Mouse (Mus musculus) neural tube, embryonic 11.5 days (tissue): ENCODE results near the gene Lrrc28. TPM values are rescaled to one million over a fixed set of nuclear protein-coding genes. Genes with fewer than 3 reads are reported as not detected.

Experiments
- ATAC-seq: fragments of 200-750 bp; cut with Nextera tagmentation; 2 replicates; pipeline ENCODE4 v1.8.0; 2017; ENCODE audit warnings: moderate number of reproducible peaks, mild to moderate bottlenecking, moderate TSS enrichment, moderate library complexity; ENCODE audit not compliant: insufficient read depth, low FRiP score, low TSS enrichment
- DNase-seq: peaks from one replicate; pipeline ENCODE4 v3.0.0-alpha.2; 2015; ENCODE audit warnings: low spot score
- H3K27ac ChIP-seq: fragments of 300-500 bp; sonication (generic); 2 replicates; pipeline ENCODE4 v1.5.1; 2014; ENCODE audit warnings: low read depth, mild to moderate bottlenecking, low read length
- H3K27me3 ChIP-seq: fragments of 300-500 bp; sonication (generic); 2 replicates; pipeline ENCODE4 v1.6.1; 2014; ENCODE audit warnings: mild to moderate bottlenecking, low read length, mixed read lengths; ENCODE audit not compliant: control insufficient read depth, insufficient read depth
- H3K36me3 ChIP-seq: fragments of 300-500 bp; sonication (generic); 2 replicates; pipeline ENCODE4 v1.6.1; 2014; ENCODE audit warnings: mild to moderate bottlenecking, low read length, moderate library complexity, mixed read lengths; ENCODE audit not compliant: control insufficient read depth, insufficient read depth
- H3K4me1 ChIP-seq: fragments of 300-500 bp; sonication (generic); 2 replicates; pipeline ENCODE4 v1.6.1; 2014; ENCODE audit warnings: low read length, mixed read lengths; ENCODE audit not compliant: control insufficient read depth, insufficient read depth
- H3K4me2 ChIP-seq: fragments of 300-500 bp; sonication (generic); 2 replicates; pipeline ENCODE4 v1.6.1; 2014; ENCODE audit warnings: low read depth, mild to moderate bottlenecking, moderate library complexity
- H3K4me3 ChIP-seq: fragments of 300-500 bp; sonication (generic); 2 replicates; pipeline ENCODE4 v1.5.1; 2014; ENCODE audit warnings: low read depth, low read length
- H3K9ac ChIP-seq: fragments of 300-500 bp; sonication (generic); 2 replicates; pipeline ENCODE4 v1.6.1; 2014; ENCODE audit warnings: mild to moderate bottlenecking, low read length
- H3K9me3 ChIP-seq: fragments of 300-500 bp; sonication (generic); 2 replicates; pipeline ENCODE4 v1.6.1; 2016; ENCODE audit warnings: low read length; ENCODE audit not compliant: control insufficient read depth
- WGBS: fragments of 180-500 bp; shearing (Covaris S2); extraction: QIAGEN DNeasy Blood & Tissue Kit; methylation state at CpG from one replicate; pipeline ENCODE4 v1.1.7; 2014; 5-methylcytosine and 5-hydroxymethylcytosine counted together
- polyA plus RNA-seq: library from polyadenylated mRNA; unstranded; fragments of >200 nt; fragmentation: Nextera tagmentation; extraction: Ambion mirVana; gene quantifications from 2 replicates; pipeline ENCODE4 v1.2.1, GENCODE M21; 2014

Gene Lrrc28
- polyA plus RNA-seq, 1 experiment from 2014 or later, result 29.6 TPM

DNA sequence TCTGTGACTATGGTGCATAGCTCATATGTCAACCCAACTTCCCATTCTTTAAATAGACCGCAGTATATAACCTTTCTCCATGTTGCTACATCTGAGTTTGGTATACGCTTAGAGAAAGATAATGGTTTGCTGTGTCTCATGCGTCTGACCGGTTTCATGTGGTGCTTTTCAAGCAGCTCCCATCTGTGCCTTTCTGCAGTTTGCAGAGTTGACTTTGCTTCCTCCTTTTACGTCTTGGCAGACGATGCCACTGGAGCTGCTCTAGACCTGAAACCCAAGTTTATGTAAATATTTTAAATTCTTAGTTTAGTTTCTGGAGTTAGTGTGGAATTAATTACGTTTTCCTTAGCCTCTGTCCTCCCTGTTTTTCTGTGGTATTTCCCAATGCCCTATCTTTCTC, 9.6 kb upstream of the Lrrc28 start:
- no peaks in the 10 kb centered on the region for H3K9me3 ChIP-seq
- H3K27ac ChIP-seq, result no peak overlapping the region
- H3K4me2 ChIP-seq, result no peak overlapping the region
- WGBS, result 93% methylated on average over 7 of the region's 7 CpGs
- H3K9ac ChIP-seq, result no peak overlapping the region
- H3K4me1 ChIP-seq, result peaks cover 1% of the 10 kb centered on the region; the same call in 1 of the 2 replicates
- DNase-seq (no peak), ATAC-seq (no peak)
- no peak overlapping the region for H3K4me3 ChIP-seq
- H3K27me3 ChIP-seq, result no peaks in the 10 kb centered on the region
- no peaks in the 10 kb centered on the region for H3K36me3 ChIP-seq

DNA sequence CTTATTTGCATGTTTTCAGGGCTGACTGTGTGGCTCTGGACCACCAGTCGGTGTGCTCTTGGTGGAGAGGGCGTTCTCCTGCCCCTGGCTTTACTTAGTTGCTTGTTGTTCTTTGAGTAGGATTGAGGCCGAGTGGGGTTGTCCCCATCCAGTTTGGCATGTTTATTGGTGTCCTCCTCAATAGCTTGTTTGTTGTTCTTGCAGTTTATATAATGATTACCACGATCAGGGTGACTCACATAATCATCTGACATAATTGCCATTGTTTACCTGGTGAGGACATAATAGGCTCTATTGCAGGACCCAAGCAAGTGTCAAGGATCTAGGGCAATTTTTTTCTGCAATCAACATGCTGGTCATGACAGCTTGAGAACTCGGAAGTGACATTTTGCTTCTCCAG, 7.1 kb upstream of the Lrrc28 start:
- Histone ChIP-seq H3K4me2 (no peak overlapping the region), H3K9me3 (no peaks in the 10 kb centered on the region), H3K36me3 (no peaks in the 10 kb centered on the region), H3K4me1 (peaks cover 2% of the 10 kb centered on the region; the same call in 1 of the 2 replicates), H3K27me3 (no peaks in the 10 kb centered on the region), H3K9ac (no peak overlapping the region), H3K27ac (no peak overlapping the region), H3K4me3 (no peak overlapping the region)
- 39% methylated on average over 5 of the region's 5 CpGs for WGBS
- no peak for DNase-seq
- ATAC-seq, result no peak

DNA sequence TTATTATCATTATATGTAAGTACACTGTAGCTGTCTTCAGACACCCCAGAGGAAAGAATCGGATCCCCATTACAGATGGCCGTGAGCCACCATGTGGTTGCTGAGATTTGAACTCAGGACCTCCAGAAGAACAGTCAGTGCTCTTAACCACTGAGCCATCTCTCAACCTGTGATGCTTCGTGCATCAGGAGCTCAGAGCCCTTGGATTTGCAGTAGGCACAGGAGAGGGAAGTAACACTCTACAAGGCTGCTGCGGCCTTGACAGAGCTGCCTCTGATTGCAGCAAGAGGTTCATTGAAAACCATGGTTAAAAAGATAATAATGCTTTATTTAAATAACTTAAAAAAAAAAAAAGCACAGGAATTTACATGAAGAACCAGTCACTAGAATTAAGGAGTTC, 3.3 kb upstream of the Lrrc28 start:
- no peak overlapping the region for H3K27ac ChIP-seq
- no peak for DNase-seq
- no peaks in the 10 kb centered on the region for H3K36me3 ChIP-seq
- H3K4me3 ChIP-seq, result 0 out of 2 replicates have a peak overlapping the region, but pooled peaks have one; percentile 50
- H3K9ac ChIP-seq, result no peak overlapping the region
- no peaks in the 10 kb centered on the region for H3K27me3 ChIP-seq
- no peak for ATAC-seq
- no peaks in the 10 kb centered on the region for H3K9me3 ChIP-seq
- peak overlapping the region; percentile 30 for H3K4me2 ChIP-seq
- 77% methylated on average over 4 of the region's 4 CpGs for WGBS
- peaks cover 5% of the 10 kb centered on the region; the same call in 1 of the 2 replicates for H3K4me1 ChIP-seq

DNA sequence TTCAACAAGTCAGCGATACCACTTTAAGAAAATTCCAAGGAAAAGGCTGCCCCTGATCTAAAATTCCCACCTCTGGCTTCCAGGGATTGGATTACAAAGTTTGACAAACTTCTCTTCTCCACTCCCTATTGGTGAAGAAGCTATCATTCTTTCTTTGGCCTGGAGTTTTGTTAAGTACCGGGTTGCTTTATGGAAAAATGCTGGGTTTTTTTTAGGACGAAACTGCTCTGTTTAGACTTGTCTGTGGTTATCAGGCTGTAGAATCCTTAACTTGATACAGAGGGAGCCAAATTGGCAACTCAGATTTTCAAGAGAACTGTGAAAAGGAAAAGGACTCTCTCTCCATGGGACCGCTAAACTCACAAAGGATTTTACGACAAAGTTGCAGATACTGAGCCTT, 2.2 kb upstream of the Lrrc28 start, which contains the start of gene Ttc23:
Ttc23 (plus strand) TSS at position 134 of the 400 bp plus-strand sequence.
- peak within 1 kb of the TSS; percentile 62 for H3K4me2 ChIP-seq
- peak; percentile 36 for DNase-seq
- H3K9ac ChIP-seq, result peak within 1 kb of the TSS; percentile 62
- WGBS, result 1% methylated on average over 5 of the region's 5 CpGs
- H3K4me1 ChIP-seq, result peaks cover 5% of the 10 kb centered on the region; the same call in 1 of the 2 replicates
- H3K36me3 ChIP-seq, result no peaks in the 10 kb centered on the region
- H3K27me3 ChIP-seq, result no peaks in the 10 kb centered on the region
- peak within 1 kb of the TSS; percentile 53 for H3K4me3 ChIP-seq
- no peak within 1 kb of the TSS; the same call in 1 of the 2 replicates for H3K27ac ChIP-seq
- H3K9me3 ChIP-seq, result no peaks in the 10 kb centered on the region
- no peak for ATAC-seq

DNA sequence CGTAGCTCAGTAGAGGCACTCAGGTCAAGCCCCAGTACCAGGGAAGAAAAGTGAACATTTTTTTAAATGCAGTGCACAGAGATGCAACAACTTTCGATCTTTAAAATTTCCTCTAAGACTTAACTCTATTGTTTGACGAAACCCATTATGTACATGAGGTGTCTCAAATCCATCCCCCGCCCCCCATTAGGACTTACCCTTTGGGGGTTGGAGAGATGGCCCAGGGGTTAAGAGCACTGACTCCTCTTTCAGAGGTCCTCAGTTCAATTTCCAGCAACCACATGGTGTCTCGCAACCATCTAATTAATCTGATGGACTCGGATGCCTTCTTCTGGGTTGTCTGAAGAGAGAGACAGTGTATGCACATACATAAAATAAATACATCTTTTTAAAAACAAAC, 1.1 kb upstream of the Lrrc28 start:
- no peak for ATAC-seq
- H3K4me3 ChIP-seq, result peak overlapping the region; percentile 53
- H3K27me3 ChIP-seq, result no peaks in the 10 kb centered on the region
- WGBS, result 9% methylated on average over 6 of the region's 6 CpGs
- H3K9me3 ChIP-seq, result no peaks in the 10 kb centered on the region
- peaks cover 5% of the 10 kb centered on the region; the same call in 1 of the 2 replicates for H3K4me1 ChIP-seq
- no peak for DNase-seq
- peak overlapping the region; percentile 62 for H3K4me2 ChIP-seq
- H3K9ac ChIP-seq, result peak overlapping the region; percentile 62
- H3K27ac ChIP-seq, result peak overlapping the region; percentile 71; the same call in 1 of the 2 replicates
- H3K36me3 ChIP-seq, result no peaks in the 10 kb centered on the region

DNA sequence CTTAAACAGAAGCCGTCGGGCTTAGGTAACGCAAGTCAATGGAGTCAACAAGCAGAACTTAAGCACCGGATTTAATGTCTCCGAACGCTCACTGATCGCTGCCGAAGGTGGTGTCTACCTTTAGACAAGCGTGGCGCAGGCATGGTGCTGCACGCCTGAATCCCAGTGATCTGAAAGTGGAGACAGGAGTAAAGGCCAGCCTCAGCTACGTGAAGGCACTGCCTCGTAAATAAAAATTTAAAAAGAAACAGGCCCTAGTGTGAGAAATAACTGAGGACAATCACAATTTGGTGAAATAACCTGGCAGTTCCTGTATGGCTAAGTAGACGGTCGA, 580 bp upstream of the Lrrc28 start:
- peak overlapping the region; percentile 62 for H3K9ac ChIP-seq
- ATAC-seq, result no peak
- peaks cover 5% of the 10 kb centered on the region; the same call in 1 of the 2 replicates for H3K4me1 ChIP-seq

DNA sequence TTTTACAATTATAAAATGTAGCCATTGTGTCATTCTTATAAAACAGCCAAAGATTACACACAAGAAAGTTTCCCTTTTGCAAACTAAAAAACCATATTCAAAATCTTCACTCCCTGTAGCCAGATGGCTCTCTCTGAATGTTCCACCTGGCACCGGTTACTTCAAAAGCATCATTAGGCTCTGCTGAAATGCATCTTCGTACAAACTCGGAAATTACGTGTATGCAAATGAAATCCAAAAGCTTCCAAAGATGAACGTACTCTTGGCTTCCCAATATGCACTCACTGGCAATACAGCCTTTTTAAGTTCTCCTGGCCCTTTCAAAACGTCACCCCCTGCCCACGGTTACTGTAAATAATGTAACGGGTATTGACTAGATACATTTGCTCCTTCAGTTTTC, 777 bp downstream of the Lrrc28 start:
- peak overlapping the region; percentile 62 for H3K9ac ChIP-seq
- H3K4me1 ChIP-seq, result peaks cover 2% of the 10 kb centered on the region; the same call in 1 of the 2 replicates
- H3K4me3 ChIP-seq, result peak overlapping the region; percentile 53
- H3K36me3 ChIP-seq, result no peaks in the 10 kb centered on the region
- WGBS, result 49% methylated on average over 8 of the region's 8 CpGs
- H3K27me3 ChIP-seq, result no peaks in the 10 kb centered on the region
- no peaks in the 10 kb centered on the region for H3K9me3 ChIP-seq
- peak overlapping the region; percentile 41 for H3K4me2 ChIP-seq
- H3K27ac ChIP-seq, result no peak overlapping the region
- no peak for ATAC-seq
- no peak for DNase-seq

More for the DNA sequence above, 580 bp upstream of the Lrrc28 start:
- Histone ChIP-seq H3K4me2 (peak overlapping the region; percentile 62), H3K27ac (peak overlapping the region; percentile 71), H3K36me3 (no peaks in the 10 kb centered on the region), H3K4me3 (peak overlapping the region; percentile 53), H3K9me3 (no peaks in the 10 kb centered on the region), H3K27me3 (no peaks in the 10 kb centered on the region)
- no peak for DNase-seq
- WGBS, result under 1% methylated on average over 15 of the region's 15 CpGs

DNA sequence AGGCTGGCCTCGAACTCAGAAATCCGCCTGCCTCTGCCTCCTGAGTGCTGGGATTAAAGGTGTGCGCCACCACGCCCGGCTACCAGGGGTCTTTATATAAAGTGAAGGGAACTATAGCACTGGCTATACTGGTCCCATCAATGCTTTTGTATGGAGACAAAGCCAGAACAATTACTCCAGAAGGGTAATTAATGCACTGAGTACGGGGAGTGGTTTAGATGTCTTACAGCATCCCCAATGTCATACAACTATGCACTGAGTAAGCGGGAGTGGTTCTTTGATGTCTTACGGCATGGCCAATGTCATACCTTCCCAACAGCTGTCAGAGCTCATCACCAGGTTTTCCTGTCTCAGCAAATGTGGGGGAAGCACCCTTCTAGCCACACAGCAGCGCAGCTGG, 2.1 kb downstream of the Lrrc28 start:
- ATAC-seq (no peak), DNase-seq (no peak)
- no peak overlapping the region for H3K27ac ChIP-seq
- no peaks in the 10 kb centered on the region for H3K36me3 ChIP-seq
- no peak overlapping the region for H3K9ac ChIP-seq
- no peak overlapping the region for H3K4me3 ChIP-seq
- no peaks in the 10 kb centered on the region for H3K9me3 ChIP-seq
- no peak overlapping the region for H3K4me2 ChIP-seq
- WGBS, result 95% methylated on average over 9 of the region's 9 CpGs
- H3K27me3 ChIP-seq, result no peaks in the 10 kb centered on the region
- peaks cover 2% of the 10 kb centered on the region; the same call in 1 of the 2 replicates for H3K4me1 ChIP-seq

DNA sequence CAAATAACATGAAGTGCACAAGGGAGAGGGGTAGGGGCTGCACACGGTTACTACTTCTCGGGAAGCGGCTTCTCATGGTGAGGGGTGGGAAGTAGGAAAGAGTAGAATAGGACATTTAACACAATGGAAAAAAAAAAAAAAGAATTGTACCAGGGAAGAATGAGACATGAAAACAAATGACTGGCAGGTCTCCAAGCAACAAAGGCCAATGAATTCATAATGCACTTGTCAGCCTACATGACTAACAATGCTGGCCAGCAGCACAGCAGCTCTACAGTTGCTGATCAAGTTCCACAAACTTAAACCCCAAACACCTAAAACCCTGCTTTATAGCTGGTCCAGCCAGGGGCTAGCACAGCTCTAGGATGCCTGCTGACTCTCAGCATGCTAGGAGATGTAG, 6.1 kb downstream of the Lrrc28 start:
- Histone ChIP-seq H3K4me1 (no peaks in the 10 kb centered on the region), H3K36me3 (no peaks in the 10 kb centered on the region), H3K4me2 (no peak overlapping the region), H3K27me3 (no peaks in the 10 kb centered on the region), H3K27ac (no peak overlapping the region), H3K9ac (no peak overlapping the region), H3K9me3 (no peaks in the 10 kb centered on the region), H3K4me3 (no peak overlapping the region)
- DNase-seq (no peak), ATAC-seq (no peak)
- whole genome bisulfite sequencing, result 70% methylated on average over 3 of the region's 3 CpGs
